In the genomic region with DNA sequence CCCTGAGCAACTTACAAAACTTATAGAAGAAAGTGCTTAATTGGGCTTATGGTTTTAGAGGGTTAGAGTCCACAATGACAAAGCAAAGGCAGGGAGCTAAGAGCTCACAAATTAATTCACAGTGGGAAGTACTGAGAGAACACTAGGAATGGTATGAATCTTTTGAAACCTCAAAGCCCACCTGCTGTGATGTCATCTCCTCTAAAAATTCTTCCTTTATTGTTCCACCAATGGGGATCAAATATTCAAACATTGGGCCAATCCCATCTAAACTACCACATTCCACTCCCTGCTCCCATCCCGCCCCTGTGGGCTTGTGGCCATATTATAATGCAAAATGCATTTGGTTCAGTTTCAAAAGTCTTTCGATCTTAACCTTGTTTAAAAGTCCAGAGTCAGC, we compare ENCODE assay signal across 22 mouse cellular contexts.
"Had no signal": no experiment of that assay in that cellular context is flagged by ENCODE, and none has a peak within 500 bp of the region (broad histone marks: within the 10 kb centered on the region; RNA-seq: fewer than 3 reads in every experiment).

No protein-coding gene starts in this region.

- H3K4me1 ChIP-seq: midbrain, embryonic 13.5 days; neural tube, embryonic 13.5 days; neural tube, embryonic 15.5 days had no signal

- H3K27me3 ChIP-seq: lung, embryonic 15.5 days; megakaryocyte, embryonic 14.5 days; midbrain, embryonic 13.5 days; neural tube, embryonic 13.5 days; neural tube, embryonic 15.5 days had no signal

- H3K36me3 ChIP-seq: lung, embryonic 15.5 days; midbrain, embryonic 13.5 days; neural tube, embryonic 13.5 days; neural tube, embryonic 15.5 days had no signal

- H3K9ac ChIP-seq: liver, postnatal 0 days; lung, embryonic 15.5 days; midbrain, embryonic 13.5 days; neural tube, embryonic 13.5 days; neural tube, embryonic 15.5 days had no signal

- H3K4me2 ChIP-seq: lung, embryonic 15.5 days; midbrain, embryonic 11.5 days; midbrain, embryonic 13.5 days; neural tube, embryonic 13.5 days; neural tube, embryonic 15.5 days had no signal

- H3K9me3 ChIP-seq: lung, embryonic 15.5 days; midbrain, embryonic 13.5 days; neural tube, embryonic 15.5 days had no signal

- H3K27ac ChIP-seq: lung, embryonic 15.5 days; macrophage; midbrain, embryonic 13.5 days; neural tube, embryonic 13.5 days; neural tube, embryonic 15.5 days had no signal

- ATAC-seq: liver, postnatal 0 days; lung, postnatal 0 days; midbrain, embryonic 13.5 days; midbrain, embryonic 16.5 days had no signal

- DNase-seq: liver, postnatal 0 days; lung, adult 2 months; lung, postnatal 14 days; lung, postnatal 36 days; retina, postnatal 1 day; right cerebral cortex, adult 18-20 months; right cerebral cortex, postnatal 25 days; right cerebral cortex, postnatal 4 days; spleen, adult 18-20 months; thymus, adult 18-20 months; thymus, postnatal 14 days; thymus, postnatal 4 days had no signal

- H3K4me3 ChIP-seq: lung, embryonic 15.5 days; megakaryocyte, embryonic 14.5 days; midbrain, embryonic 13.5 days; myocyte; neural tube, embryonic 13.5 days; neural tube, embryonic 15.5 days had no signal
